Mouse (Mus musculus): ENCODE data around the gene Ctla4. TPM values are rescaled to one million over a fixed set of nuclear protein-coding genes. Genes with fewer than 3 reads are reported as not detected.
A peak's percentile ranks its signal among the peaks of the same experiment; 100 is the strongest.

Ctla4 gene
- polyA plus RNA-seq, 1 experiment from 2014 or later = not detected

DNA sequence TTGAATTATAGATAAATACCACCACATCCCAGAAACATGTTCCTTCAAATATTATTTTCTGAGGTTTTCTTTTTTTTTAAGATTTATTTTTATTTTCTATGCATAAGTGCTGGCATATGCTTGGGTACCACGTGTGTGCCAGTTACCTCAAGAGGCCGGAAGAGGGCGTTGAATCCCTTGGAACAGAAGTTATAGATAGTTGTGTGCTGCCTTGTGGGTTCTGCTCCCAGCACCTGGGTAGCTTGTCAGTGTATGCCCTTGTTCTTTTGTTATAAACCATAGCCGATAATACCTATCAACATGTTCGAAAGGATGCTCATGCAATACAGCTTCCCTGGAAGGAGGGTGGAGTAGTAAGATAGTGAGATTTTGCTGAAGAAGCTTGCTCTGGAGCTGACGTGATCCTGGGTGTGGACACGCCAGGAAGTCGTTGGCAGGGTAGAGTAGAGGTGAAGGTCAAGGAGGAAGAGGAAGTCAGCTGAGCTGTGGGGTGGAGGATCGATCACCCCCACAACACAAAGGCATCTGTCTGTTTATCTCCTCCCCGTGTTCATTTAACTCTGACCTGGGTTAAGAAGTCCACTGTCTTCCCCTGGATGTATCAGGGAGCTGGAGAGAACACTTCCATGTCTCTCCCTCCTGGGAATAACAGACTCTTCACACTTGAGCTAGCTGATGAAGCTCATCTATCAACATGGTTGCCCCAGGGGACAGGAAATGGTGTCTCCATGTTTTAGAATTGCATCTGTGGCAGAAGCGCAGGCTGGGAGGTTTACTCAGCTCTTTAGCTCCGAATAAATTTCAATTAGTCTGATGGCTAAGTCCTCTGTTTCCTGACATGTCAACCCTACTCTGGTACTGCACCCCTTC is 29.2 kb upstream of the Ctla4 start:
- Histone ChIP-seq H3K9ac (no peak overlapping the region), H3K9me3 (no peaks in the 10 kb centered on the region), H3K4me2 (no peak overlapping the region), H3K36me3 (replicated peaks) (no peaks in the 10 kb centered on the region), H3K27me3 (replicated peaks) (no peaks in the 10 kb centered on the region), H3K4me3 (no peak overlapping the region), H3K4me1 (peaks cover 17% of the 10 kb centered on the region), H3K27ac (no peak overlapping the region)
- WGBS = 84% methylated on average over 12 of the region's 12 CpGs
- ATAC-seq (replicated peaks) = no peak

DNA sequence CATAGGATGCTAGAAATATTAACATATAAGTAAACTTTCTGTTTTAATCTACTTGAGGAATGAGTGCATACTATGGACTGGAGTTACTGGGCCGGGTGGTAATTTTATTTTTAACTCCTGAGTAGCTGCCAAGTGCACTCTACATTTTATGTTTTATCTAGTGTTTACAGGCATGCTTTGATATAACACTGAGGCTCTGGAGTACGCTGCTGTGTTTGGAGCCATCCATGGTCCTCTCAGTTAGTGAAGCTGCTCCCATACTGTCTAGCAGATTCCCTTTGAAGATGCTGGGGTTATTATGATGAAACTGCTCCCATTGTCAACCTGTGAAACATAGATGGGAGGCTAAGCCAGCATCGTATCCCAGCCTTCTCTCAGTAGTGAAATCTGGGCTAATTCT is 27.6 kb upstream of the Ctla4 start:
- Histone ChIP-seq H3K9me3 (no peaks in the 10 kb centered on the region), H3K27me3 (replicated peaks) (no peaks in the 10 kb centered on the region), H3K4me2 (no peak overlapping the region), H3K4me1 (peaks cover 15% of the 10 kb centered on the region), H3K36me3 (replicated peaks) (no peaks in the 10 kb centered on the region), H3K4me3 (no peak overlapping the region), H3K9ac (no peak overlapping the region), H3K27ac (no peak overlapping the region)
- ATAC-seq (replicated peaks) = no peak
- WGBS = 71% methylated on average over 3 of the region's 3 CpGs

DNA sequence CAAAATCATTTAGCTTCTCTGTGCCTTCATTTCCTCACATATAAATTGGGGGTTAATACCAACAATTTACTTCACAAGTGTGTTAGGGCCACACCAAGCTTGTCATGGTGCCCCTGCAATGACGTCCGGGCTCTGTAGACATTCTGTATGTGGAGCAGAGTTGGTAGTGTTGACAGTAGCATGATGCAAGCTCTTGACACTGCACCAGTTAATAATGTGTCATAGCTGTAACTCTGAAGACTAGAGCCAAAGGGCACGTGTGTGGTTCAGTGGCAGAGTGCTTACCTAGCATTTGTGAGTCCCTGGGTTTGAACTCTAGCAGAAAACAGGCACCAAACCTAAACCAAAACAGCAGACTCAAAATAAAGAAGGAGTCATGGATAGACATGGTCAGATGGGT is 27.0 kb upstream of the Ctla4 start:
- no peak overlapping the region for H3K4me3 ChIP-seq
- no peak overlapping the region for H3K27ac ChIP-seq
- no peak for ATAC-seq (replicated peaks)
- H3K4me2 ChIP-seq = no peak overlapping the region
- H3K9ac ChIP-seq = no peak overlapping the region
- H3K36me3 ChIP-seq (replicated peaks) = no peaks in the 10 kb centered on the region
- H3K4me1 ChIP-seq = peaks cover 15% of the 10 kb centered on the region
- 83% methylated on average over 3 of the region's 3 CpGs for WGBS
- H3K9me3 ChIP-seq = no peaks in the 10 kb centered on the region
- no peaks in the 10 kb centered on the region for H3K27me3 ChIP-seq (replicated peaks)

DNA sequence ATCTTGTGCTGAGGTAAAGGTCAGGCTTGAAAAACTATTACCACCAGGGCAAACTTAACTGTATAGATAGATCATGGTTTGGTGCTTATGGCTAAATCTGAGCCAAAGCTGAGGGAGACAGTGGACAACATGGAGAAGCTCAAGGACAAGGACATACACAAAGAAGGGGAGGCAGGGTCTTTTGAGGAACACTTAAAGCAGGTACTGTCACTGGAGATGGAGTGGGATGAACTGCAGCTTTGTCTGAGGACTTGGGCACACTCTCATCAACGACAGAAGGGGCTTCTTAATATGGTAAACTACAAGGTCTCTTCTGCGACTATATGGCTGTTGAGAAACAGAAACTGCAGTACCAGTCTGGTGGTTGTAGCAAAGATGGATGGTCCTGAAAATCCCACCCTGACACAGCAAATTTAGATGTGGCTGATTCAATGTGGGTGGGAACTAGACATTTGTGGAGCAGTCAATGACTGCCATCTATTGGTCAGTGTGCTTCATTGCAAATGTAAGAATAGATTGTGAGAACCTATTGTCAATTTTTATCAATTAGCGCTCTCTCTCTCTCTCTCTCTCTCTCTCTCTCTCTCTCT is 26.3 kb upstream of the Ctla4 start:
- Histone ChIP-seq H3K9me3 (no peaks in the 10 kb centered on the region), H3K9ac (peak overlapping the region; percentile 48), H3K4me1 (peaks cover 15% of the 10 kb centered on the region), H3K36me3 (replicated peaks) (no peaks in the 10 kb centered on the region), H3K4me2 (peak overlapping the region; percentile 48), H3K27ac (peak overlapping the region; percentile 85), H3K4me3 (peak overlapping the region; percentile 24), H3K27me3 (replicated peaks) (no peaks in the 10 kb centered on the region)
- 23% methylated on average over 3 of the region's 3 CpGs for WGBS
- peak; percentile 89 for ATAC-seq (replicated peaks)

DNA sequence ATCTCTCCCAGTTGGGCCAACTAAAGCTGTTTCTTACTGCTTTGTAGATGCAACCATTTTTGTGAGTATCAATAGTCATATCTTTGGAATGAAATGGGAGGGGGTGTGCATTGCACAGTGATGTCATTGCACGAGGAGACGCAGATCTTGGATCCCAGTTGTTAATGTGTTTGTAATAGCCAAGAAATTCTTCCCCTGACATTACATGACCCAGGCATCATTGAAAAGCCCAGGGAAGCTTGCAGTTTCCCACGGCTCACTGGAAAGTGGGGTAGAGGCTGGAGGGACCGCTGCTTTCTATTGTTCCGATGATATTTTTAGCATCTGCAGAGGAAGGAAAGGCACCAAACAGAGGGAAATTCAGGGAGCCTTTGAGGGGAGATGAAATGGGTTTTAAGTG is 25.8 kb upstream of the Ctla4 start:
- peak; percentile 81 for ATAC-seq (replicated peaks)
- Histone ChIP-seq H3K27me3 (replicated peaks) (no peaks in the 10 kb centered on the region), H3K4me3 (peak overlapping the region; percentile 24), H3K9ac (peak overlapping the region; percentile 48), H3K4me2 (peak overlapping the region; percentile 48), H3K4me1 (peaks cover 15% of the 10 kb centered on the region), H3K27ac (peak overlapping the region; percentile 85), H3K9me3 (no peaks in the 10 kb centered on the region), H3K36me3 (replicated peaks) (no peaks in the 10 kb centered on the region)
- WGBS = 30% methylated on average over 5 of the region's 5 CpGs

DNA sequence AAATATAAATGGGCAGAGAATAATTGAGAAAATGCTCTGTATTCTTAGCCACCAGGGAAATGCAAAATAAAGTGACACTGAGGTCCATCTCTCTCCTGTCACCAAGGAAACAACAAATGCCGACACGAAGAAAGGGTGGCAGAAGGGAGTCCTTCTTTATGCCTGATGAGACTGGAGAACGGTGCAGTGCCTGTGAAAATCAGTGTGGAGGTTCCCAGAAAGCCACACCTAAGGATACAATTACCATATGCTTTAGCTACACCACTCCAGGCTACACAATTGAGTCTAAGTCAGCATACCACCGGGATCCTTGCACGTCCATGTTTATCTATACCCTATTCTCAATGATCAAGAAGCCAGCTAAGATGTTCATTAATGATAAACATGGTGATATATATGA is 25.4 kb upstream of the Ctla4 start:
- peak overlapping the region; percentile 24 for H3K4me3 ChIP-seq
- 27% methylated on average over 5 of the region's 5 CpGs for WGBS
- peak; percentile 57 for ATAC-seq (replicated peaks)

DNA sequence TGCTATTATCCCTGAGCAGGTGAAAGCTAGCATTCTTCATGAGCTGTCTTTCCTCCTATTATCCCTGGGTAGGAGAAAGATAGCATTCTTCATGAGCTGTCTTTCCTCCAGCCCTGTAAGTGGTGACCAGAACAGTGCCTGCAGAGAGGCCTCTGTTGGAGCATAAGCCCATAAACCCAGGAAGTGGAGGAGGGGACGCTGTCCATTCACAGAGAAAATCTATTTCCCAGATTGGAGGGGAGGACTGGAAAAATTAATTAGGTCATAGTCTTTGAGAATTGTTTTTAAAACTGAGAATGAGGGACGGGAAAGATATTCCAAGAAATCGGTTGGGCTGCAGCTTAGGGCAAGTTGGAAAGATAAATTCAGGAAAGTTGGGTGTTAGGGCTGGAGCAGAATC is 24.3 kb upstream of the Ctla4 start:
- WGBS = 81% methylated on average over 3 of the region's 3 CpGs
- Histone ChIP-seq H3K36me3 (replicated peaks) (no peaks in the 10 kb centered on the region), H3K4me1 (peaks cover 15% of the 10 kb centered on the region), H3K27ac (peak overlapping the region; percentile 13; the same call in 1 of the 2 replicates), H3K4me3 (no peak overlapping the region), H3K4me2 (no peak overlapping the region), H3K27me3 (replicated peaks) (no peaks in the 10 kb centered on the region), H3K9me3 (no peaks in the 10 kb centered on the region), H3K9ac (no peak overlapping the region)
- no peak for ATAC-seq (replicated peaks)

More for the DNA sequence above, 25.4 kb upstream of the Ctla4 start:
- Histone ChIP-seq H3K9me3 (no peaks in the 10 kb centered on the region), H3K4me2 (peak overlapping the region; percentile 48), H3K9ac (peak overlapping the region; percentile 48), H3K27ac (peak overlapping the region; percentile 85), H3K27me3 (replicated peaks) (no peaks in the 10 kb centered on the region), H3K4me1 (peaks cover 15% of the 10 kb centered on the region), H3K36me3 (replicated peaks) (no peaks in the 10 kb centered on the region)

DNA sequence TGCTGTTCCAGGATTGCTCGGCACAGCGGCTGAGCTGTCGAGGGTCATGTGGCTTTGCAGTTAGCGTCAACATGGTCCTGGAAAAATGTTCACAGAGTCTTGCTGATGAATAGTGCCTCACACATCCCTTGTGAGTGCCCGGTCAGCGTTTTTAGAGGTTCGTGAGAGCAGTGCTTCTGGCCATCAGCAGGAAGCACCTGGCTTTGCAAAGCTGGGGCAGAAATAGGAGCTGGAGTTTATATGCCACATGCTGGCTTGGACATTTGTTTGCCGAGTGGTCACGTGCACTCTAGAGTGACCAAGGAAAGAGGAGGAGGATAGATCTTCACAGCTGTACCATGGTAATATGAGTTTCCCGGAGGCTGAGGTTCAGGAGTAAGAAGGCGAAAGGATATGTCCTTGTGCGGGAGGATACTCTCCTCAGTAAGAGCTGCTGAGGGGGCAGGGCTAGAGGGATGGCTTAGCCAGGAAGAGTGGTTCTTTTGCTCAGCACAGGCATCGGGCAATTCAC is 23.8 kb upstream of the Ctla4 start:
- WGBS = 58% methylated on average over 13 of the region's 13 CpGs
- no peak overlapping the region for H3K4me2 ChIP-seq
- no peak overlapping the region for H3K4me3 ChIP-seq
- no peak for ATAC-seq (replicated peaks)
- peak overlapping the region; percentile 13; the same call in 1 of the 2 replicates for H3K27ac ChIP-seq
- H3K9ac ChIP-seq = no peak overlapping the region
- H3K27me3 ChIP-seq (replicated peaks) = no peaks in the 10 kb centered on the region
- no peaks in the 10 kb centered on the region for H3K9me3 ChIP-seq
- H3K36me3 ChIP-seq (replicated peaks) = no peaks in the 10 kb centered on the region
- H3K4me1 ChIP-seq = peaks cover 15% of the 10 kb centered on the region

DNA sequence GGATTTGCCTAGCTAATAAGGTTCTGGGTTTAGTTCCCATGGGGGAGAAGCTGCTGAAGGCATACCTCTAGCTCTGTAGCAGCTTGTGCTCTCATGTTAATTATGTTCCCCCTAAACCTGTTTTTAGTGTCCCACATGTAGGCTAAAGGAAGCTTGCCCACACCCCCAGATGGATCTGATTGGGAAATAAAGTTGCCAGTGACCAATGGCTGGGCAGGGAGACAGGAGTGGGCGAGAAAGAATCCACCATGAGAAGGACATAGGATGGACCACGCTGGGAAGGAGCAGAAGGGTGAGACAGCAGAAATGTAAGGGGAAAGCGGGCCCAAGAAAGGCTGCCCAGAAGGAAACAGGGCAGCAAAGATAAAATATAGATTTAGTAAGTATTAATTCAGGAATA is 23.1 kb upstream of the Ctla4 start:
- Histone ChIP-seq H3K27me3 (replicated peaks) (no peaks in the 10 kb centered on the region), H3K4me2 (no peak overlapping the region), H3K4me3 (no peak overlapping the region), H3K36me3 (replicated peaks) (no peaks in the 10 kb centered on the region), H3K9me3 (no peaks in the 10 kb centered on the region), H3K9ac (no peak overlapping the region), H3K27ac (no peak overlapping the region), H3K4me1 (peaks cover 15% of the 10 kb centered on the region)
- ATAC-seq (replicated peaks) = no peak
- 74% methylated on average over 3 of the region's 3 CpGs for WGBS

DNA sequence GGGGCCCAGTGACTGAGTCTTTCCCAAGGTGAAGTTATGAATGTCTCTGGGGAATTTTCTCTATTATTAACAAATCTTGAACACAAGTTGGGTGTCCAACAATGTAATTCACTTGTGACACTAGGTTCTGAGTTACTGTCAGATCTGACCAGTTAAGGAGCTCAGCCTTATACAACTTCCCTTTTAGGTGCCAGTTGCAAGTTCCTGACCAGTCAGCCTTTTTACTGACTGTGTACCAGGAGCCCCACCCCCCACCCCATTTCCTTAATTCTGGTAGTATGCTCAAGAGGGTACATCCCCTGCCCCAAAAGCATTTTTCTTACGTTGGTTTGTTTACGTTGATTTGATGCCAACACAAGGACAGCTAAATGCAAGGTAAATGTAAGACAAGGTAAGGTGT is 21.6 kb upstream of the Ctla4 start:
- WGBS = 94% methylated on average over 2 of the region's 2 CpGs
- H3K4me2 ChIP-seq = no peak overlapping the region
- H3K4me1 ChIP-seq = peaks cover 15% of the 10 kb centered on the region
- no peaks in the 10 kb centered on the region for H3K9me3 ChIP-seq
- no peak overlapping the region for H3K9ac ChIP-seq
- no peak overlapping the region for H3K4me3 ChIP-seq
- H3K36me3 ChIP-seq (replicated peaks) = no peaks in the 10 kb centered on the region
- no peak overlapping the region for H3K27ac ChIP-seq
- no peaks in the 10 kb centered on the region for H3K27me3 ChIP-seq (replicated peaks)
- ATAC-seq (replicated peaks) = no peak

DNA sequence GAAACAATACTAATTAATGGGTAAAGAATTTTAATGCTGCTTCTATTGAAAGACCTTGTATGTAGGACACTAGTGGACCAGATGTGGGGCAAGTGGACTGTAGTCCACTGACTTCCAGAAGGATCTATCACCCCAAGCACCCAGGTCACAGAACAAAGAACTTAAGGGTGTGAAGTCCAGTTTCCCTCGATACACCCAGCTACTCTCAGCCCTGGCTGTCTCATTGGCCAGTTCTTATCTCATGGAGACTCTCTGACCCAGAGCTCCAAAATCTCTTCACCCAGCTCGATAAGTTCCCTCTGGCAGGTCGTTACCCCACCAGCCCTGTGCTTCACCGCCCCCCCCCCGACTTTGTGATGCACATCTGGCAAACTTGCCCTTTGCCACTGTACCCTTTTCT is 20.8 kb upstream of the Ctla4 start:
- ATAC-seq (replicated peaks) = no peak
- Histone ChIP-seq H3K4me3 (no peak overlapping the region), H3K27me3 (replicated peaks) (no peaks in the 10 kb centered on the region), H3K4me1 (peaks cover 10% of the 10 kb centered on the region), H3K36me3 (replicated peaks) (no peaks in the 10 kb centered on the region), H3K27ac (no peak overlapping the region), H3K9ac (no peak overlapping the region), H3K4me2 (no peak overlapping the region), H3K9me3 (no peaks in the 10 kb centered on the region)
- 74% methylated on average over 5 of the region's 5 CpGs for WGBS

DNA sequence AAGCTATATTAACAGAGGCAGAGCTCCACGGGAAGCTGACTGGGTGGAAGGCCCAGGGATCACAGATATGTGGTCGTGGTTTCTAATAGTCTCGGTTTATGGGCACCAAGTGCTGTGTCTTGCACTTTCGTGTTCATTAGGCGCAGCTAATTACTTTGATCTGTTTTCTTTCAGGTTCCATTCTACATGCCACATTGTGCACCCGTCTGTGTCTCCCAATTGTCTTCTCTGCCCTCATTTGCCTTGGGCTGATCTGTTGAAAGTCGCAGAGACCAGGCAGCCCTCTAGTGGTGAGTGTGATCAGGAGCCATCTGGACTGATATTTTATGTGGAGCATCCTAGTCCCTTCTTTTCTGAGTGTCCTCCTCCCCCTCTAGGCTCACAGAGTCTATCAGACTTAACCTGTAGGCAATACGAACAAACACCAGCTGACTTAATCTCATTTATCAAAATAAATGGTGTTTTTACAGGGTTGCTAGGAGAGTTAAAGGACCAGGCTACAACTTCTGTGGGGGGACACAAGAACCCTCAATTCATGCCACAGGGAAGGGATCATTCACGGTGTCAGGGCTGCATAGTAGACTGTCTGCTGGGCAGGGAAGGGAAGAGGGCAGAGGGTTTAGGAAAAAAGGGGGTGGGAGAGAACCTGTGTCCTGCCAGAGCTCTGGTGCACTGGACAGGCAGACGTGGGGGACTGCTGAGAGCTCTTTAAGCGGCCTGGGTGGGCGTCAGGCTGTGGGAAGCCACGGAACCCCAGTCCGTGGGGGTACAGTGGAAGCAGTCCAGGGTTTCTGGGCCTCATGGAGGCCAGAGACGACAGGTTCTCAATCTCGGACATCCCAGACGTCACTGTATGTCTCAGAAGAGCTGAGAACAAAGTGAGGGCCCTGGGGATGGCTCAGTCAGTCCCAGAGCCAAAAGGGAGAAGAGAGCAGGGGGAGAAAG is 18.2 kb upstream of the Ctla4 start:
- no peak for ATAC-seq (replicated peaks)
- no peaks in the 10 kb centered on the region for H3K36me3 ChIP-seq (replicated peaks)
- WGBS = 67% methylated on average over 17 of the region's 17 CpGs
- H3K27me3 ChIP-seq (replicated peaks) = no peaks in the 10 kb centered on the region
- no peaks in the 10 kb centered on the region for H3K9me3 ChIP-seq
- H3K4me3 ChIP-seq = no peak overlapping the region
- H3K4me2 ChIP-seq = no peak overlapping the region
- no peak overlapping the region for H3K27ac ChIP-seq
- H3K9ac ChIP-seq = no peak overlapping the region
- H3K4me1 ChIP-seq = no peaks in the 10 kb centered on the region
